Mouse (Mus musculus): ENCODE results near the gene Tmem185b. TPM values are rescaled to one million over a fixed set of nuclear protein-coding genes. Genes with fewer than 3 reads are reported as not detected.
A peak's percentile ranks its signal among the peaks of the same experiment; 100 is the strongest.

Gene Tmem185b
- total RNA-seq, 2 experiments from 2014 or later, result 3.4 to 5.9 TPM

DNA sequence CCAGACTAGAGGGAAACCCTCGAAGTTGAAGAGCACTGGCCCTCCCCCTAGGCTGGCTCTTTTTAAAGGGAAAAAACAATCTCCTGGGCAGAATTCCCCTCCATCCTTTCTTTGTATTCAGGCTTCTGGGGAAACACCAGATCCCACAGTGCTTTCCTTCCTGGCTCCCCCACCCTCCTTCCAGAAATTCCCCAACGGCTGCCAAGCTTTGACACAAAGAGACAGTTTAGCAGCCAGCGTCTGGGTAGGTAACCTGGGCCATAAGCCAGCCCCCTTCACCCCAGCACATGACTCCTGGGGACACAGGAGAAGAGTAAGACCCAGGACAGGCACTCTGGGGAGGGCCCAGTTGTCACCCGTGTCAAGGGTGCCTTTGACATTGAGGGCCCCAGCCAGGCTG is 17.4 kb upstream of the Tmem185b start:
- DNase-seq, result peak; percentile 45
- intact Hi-C loops (cut with DNase I), result no loop called here
- peak overlapping the region; percentile 71 for H3K27ac ChIP-seq
- TF ChIP-seq CTCF (IDR thresholded peaks at IDR 0.05), result no peak
- H3K4me3 ChIP-seq, result no peak overlapping the region

DNA sequence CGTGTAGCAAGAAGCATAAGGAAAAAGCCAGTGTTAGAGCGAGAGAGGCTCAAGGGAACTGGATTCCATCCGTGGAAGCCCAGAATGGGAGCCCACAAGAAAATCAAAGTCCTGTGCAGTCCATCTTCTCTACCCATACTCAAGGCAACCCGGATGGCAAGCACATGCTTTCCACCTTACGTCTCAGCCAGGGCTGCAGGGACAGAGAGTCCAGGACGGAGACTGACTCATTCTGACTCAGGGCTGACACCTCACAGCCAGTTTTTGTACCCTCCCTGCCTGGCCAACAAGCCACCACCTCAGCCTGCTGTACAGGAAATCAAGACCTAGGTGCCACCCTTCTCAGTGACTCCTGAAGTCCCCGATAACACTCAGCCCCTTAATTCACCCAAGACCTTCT is 16.5 kb upstream of the Tmem185b start:
- Histone ChIP-seq H3K27ac (peak overlapping the region; percentile 71), H3K4me3 (no peak overlapping the region)
- TF ChIP-seq CTCF (IDR thresholded peaks at IDR 0.05), result no peak
- no peak for DNase-seq
- intact Hi-C loops (cut with DNase I), result no loop called here

DNA sequence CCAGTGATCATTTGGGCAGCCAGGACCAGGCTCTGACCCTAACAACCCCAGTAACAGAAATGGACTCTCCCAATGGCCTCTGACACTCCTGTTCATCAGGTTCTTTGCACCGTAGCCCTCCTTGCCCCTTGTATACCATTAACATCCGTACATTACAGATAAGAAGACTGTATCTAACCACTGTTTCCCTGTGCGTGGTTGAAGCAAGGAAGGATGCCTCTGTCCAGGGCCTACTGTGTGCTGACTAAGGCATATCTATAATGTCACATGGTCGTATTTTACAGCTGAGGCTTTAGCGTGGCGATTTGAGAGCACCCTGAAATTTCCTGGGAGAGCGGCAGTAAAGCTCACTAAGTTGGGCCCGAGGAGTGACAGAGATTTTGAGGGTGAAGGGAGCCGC is 15.6 kb upstream of the Tmem185b start:
- no peak for DNase-seq
- TF ChIP-seq CTCF (IDR thresholded peaks at IDR 0.05), result no peak
- H3K27ac ChIP-seq, result peak overlapping the region; percentile 54; the same call in 1 of the 2 replicates
- no peak overlapping the region for H3K4me3 ChIP-seq
- intact Hi-C loops (cut with DNase I), result no loop called here

DNA sequence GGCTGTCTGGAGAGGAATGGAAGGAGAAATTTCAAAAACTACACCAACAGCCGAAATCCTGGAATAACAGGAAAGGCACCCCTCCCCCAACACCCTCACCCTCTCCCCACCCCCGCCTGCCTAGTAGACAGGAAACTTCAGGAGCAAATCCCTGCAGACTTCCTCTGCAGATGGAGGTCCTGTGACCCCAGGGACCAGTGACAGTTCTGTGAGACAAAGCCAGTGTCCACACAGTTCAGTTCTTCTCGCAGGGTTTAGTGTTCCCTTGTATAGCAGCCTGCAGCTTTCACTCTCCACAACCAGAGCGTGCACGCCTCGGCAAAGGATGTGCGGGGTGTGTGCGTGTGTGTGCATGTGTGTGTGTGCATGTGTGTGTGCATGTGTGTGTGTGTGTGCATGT is 15.1 kb upstream of the Tmem185b start:
- DNase-seq, result no peak
- intact Hi-C loops (cut with DNase I), result no loop called here
- peak overlapping the region; percentile 54; the same call in 1 of the 2 replicates for H3K27ac ChIP-seq
- no peak overlapping the region for H3K4me3 ChIP-seq
- TF ChIP-seq CTCF (IDR thresholded peaks at IDR 0.05), result no peak

DNA sequence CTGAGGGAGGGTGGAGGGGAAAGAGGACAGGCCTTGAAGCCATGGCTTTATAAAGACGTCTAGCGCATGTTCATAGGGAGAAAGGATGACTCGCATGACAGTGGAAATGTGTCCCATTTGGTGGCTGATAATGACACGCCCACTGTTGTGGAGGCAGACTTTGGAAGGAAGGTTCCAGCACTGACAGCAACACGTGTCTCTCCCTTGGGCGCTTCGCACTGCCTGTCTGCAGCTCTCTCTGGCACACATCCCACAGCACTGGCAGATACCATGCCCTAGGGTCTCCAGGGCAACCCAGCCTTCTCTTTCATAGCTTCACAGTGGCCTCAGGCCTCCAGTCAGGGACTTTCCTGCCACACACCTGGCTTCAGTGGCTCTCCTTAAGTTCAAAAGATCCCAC is 7.9 kb upstream of the Tmem185b start:
- no peak for DNase-seq
- intact Hi-C loops (cut with DNase I), result no loop called here
- no peak overlapping the region for H3K27ac ChIP-seq
- no peak for TF ChIP-seq CTCF (IDR thresholded peaks at IDR 0.05)
- H3K4me3 ChIP-seq, result no peak overlapping the region

DNA sequence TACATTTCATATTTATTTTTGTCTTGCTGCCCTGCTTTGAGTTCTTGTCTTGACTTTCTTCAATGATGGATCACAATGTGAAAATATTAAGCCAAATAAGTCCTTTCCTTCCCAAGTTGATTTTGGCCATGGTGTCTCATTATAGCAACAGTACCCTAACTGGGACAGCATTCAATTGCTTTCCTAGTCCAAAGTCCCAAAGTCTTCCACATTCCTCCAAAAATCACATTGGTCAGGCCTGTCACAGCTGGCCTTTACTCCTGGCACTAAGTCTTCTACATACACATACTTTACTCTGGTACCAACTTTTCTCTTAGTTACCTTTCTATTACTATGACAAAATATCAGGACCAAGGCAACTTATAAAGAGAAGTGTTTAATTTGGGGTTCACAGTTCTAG is 7.2 kb upstream of the Tmem185b start:
- intact Hi-C loops (cut with DNase I), result no loop called here
- no peak for DNase-seq
- Histone ChIP-seq H3K27ac (no peak overlapping the region), H3K4me3 (no peak overlapping the region)
- no peak for TF ChIP-seq CTCF (IDR thresholded peaks at IDR 0.05)

DNA sequence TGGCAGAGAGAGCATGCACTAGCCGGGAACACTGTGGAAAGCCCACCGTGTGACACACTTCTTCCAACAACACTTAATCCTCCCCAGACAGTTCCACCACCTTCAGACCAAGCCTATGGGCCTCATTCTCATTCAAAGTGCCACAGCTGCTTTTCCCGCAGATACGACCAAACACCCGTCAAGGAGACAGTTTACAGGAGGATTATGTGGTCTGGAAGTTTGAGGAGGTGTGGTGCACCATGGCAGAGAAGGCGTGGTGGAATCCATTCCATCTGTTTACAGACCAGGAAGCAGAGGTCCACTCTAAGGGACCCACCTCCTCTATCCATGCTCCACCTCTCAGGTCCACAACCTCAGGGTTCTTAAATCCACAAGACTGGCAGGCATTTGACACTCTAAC is 6.7 kb upstream of the Tmem185b start:
- no peak for DNase-seq
- H3K27ac ChIP-seq, result no peak overlapping the region
- intact Hi-C loops (cut with DNase I), result no loop called here
- TF ChIP-seq CTCF (IDR thresholded peaks at IDR 0.05), result no peak
- no peak overlapping the region for H3K4me3 ChIP-seq

DNA sequence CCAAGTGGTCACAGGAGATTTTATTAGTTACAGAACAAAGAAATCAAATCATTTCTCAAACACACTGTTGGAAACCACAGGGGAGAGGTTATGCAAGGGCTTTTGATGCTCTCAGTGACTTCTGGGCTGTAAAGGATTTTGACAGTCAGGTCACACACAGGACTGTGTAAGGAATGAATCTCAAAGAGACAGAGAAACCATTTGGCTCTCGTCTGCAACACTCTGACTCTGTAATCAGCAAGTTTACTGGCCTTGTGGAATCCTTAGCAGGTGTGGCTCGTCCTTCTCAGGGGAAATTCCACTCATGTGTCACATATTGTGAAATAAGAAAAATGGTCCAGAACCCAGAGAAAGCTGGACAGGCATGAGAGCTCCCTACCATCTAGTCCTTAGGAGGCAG is 4.9 kb upstream of the Tmem185b start:
- no peak for TF ChIP-seq CTCF (IDR thresholded peaks at IDR 0.05)
- no peak for DNase-seq
- no peak overlapping the region for H3K27ac ChIP-seq
- no peak overlapping the region for H3K4me3 ChIP-seq
- intact Hi-C loops (cut with DNase I), result loop anchor here (5.0 kb wide), 1 partner anchor 49 kb away; no protein-coding TSS in a partner anchor

DNA sequence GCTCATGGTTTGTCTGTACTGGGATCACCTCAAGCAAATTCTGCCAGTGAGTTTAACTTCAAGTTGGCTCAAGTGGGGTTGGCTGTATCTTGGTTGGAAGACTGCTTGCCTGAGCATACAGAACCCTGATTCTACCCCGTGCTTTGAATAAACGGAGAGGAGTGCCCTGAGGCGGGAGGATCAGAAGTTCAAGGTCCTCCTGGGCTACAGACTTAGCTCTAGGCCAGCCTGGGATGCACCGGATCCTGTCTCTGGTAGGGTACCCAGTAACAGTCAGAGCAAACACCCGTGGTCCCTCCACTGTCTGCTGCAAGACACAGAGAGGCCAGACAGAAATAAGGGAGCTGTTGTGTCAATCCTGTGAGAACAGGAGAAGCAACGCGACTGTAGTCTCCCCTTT is 4.3 kb upstream of the Tmem185b start:
- H3K4me3 ChIP-seq, result no peak overlapping the region
- no peak for DNase-seq
- H3K27ac ChIP-seq, result no peak overlapping the region
- intact Hi-C loops (cut with DNase I), result loop anchor here (5.0 kb wide), 1 partner anchor 49 kb away; no protein-coding TSS in a partner anchor
- TF ChIP-seq CTCF (IDR thresholded peaks at IDR 0.05), result no peak

DNA sequence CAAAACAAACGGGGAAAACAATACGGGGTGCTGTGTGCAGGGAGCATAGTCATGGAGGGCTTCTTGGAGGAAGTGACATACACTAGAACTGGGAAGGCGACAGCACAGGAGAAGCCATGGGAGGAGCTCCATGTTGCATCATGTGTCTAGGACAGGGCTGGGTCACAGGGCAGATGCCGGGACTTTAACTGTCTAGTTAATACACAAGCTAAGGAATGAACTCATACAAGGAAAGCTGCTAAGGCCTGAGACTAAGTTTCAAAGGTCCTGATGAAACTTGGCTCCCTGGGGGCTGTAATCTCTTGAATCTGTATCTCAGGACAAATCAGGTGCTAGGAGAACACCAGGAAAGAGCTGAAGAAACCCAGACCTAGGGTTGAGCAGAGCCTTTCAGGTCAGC is 3.2 kb upstream of the Tmem185b start:
- DNase-seq, result no peak

DNA sequence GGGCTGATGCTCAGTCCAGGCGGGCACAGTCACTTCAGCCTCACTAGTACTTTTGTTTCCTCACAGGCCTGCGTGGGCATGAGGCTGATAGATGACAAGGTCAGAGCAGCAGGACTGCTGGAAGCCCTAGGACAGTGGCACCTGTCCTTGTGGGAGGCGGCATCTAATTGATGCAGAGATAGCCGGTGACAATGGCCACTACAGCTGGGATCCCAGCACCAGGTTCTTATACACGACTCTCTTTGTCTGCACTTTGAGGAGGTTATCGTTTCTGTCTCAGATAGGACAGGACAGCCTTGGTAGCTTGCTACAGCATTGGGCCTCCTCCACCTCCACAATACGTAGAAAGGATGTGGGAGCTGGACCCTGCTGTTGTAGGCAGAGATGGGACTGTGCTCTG is 2.6 kb upstream of the Tmem185b start:
- TF ChIP-seq CTCF (IDR thresholded peaks at IDR 0.05), result no peak
- intact Hi-C loops (cut with DNase I), result loop anchor here (5.0 kb wide), 1 partner anchor 51 kb away; no protein-coding TSS in a partner anchor
- H3K4me3 ChIP-seq, result no peak overlapping the region
- no peak for DNase-seq
- H3K27ac ChIP-seq, result no peak overlapping the region

More for the DNA sequence above, 3.2 kb upstream of the Tmem185b start:
- no peak for TF ChIP-seq CTCF (IDR thresholded peaks at IDR 0.05)
- H3K4me3 ChIP-seq, result no peak overlapping the region
- intact Hi-C loops (cut with DNase I), result loop anchor here (5.0 kb wide), 1 partner anchor 50 kb away; no protein-coding TSS in a partner anchor
- H3K27ac ChIP-seq, result no peak overlapping the region

DNA sequence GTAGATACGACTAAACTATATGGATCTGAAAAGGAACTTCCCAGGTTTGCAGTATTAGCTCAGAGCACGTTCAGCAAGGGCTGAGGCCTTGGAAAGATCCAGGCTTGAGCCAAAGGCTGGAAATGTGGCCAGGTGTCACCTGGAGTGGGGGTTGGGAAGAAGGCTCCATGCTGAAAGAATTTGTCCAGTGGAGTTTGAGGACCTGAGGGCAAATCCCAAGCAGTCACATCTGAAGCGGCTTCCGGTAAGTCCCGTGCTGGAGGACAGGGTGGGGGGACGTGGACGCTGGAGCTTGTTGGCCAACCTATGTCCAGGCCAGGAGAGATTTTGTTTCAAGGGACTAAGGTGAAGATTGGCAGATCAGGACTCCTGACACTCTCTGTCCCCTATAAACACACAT is 2.1 kb upstream of the Tmem185b start:
- intact Hi-C loops (cut with DNase I), result loop anchor here (5.0 kb wide), 1 partner anchor 52 kb away; no protein-coding TSS in a partner anchor
- no peak overlapping the region for H3K27ac ChIP-seq
- TF ChIP-seq CTCF (IDR thresholded peaks at IDR 0.05), result no peak
- no peak overlapping the region for H3K4me3 ChIP-seq
- no peak for DNase-seq

DNA sequence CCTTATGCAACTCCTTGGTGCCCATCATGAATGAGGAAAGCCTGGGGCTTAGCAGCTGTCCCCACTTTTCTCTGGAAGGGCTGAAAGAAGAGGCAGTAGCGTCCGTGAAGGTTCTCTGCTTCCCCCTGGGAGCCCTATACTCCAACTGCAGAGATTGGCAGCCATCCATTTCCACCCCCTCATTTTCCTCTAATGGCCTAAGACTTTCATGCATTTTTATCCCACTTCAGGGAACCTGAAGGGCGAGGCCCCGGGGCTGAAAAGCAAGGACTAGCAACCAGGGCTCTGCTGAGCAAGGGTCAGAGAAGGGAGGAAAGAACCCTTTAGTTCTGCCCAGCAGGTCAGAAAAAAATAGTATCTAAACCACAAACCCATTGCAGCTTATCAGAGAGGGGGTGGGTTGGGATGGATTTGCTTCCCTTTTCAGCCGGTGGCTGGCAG is 936 bp upstream of the Tmem185b start:
- TF ChIP-seq CTCF (IDR thresholded peaks at IDR 0.05), result no peak; the same call in 1 of the 2 replicates
- Histone ChIP-seq H3K4me3 (peak overlapping the region; percentile 97), H3K27ac (peak overlapping the region; percentile 96)
- peak; percentile 35 for DNase-seq
- intact Hi-C loops (cut with DNase I), result loop anchor here (5.0 kb wide), 1 partner anchor 33 kb away; no protein-coding TSS in a partner anchor

DNA sequence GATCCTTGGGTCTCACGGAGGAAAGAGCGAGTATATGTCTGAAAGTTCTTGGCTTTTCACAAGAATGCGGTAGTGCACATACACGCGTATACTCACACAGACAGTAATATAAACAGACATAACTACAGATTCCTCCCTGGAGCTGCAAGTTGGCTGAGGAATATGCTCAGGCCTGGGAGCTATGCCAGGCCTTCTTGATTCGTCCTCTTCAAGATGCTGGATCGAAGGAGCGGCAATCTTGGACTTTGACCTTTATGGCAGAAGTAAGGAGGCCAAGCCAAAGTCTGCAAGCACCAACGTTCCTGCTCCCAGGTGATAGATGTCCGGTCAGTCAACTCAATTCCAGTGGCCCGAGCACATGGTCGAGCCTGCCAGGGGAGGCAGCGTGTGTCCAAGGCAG is 5.0 kb downstream of the Tmem185b start:
- no peak for DNase-seq
- Histone ChIP-seq H3K4me3 (no peak overlapping the region), H3K27ac (no peak overlapping the region)
- no peak for TF ChIP-seq CTCF (IDR thresholded peaks at IDR 0.05)
- intact Hi-C loops (cut with DNase I), result no loop called here

Measured in gastrocnemius, adult 2 months (tissue).